Mouse (Mus musculus): ENCODE measurements around the gene Optc.

DNA sequence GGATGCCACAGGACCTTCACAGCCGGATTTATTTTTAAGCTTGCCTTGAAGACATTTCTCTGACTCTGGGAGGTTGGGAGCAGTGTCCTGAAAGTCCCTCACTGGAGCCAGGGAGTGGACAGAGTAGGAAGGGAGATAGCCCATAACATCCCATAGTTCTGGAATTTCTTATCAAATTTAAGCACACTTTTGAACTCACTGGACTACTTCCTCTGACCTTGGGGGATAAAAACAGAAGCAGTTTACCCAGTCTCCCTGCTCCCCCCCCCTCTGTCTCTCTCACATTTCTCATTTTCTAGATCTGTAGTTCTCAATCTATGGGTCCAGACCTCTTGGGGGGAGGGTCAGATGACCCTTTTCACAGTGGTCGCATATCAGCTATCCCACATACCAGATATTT lies 46.2 kb upstream of the Optc start:
- TF ChIP-seq CTCF (IDR thresholded peaks at IDR 0.05; ENCODE audit: borderline replicate concordance, extremely low read depth, insufficient read depth, insufficient read length) = no peak
- no peak for TF ChIP-seq POLR2A (IDR thresholded peaks at IDR 0.05; ENCODE audit: borderline replicate concordance, extremely low read depth, insufficient read depth, insufficient read length, poor library complexity, severe bottlenecking)

All from brain, embryonic 14.5 days (tissue).